Mouse (Mus musculus) thymus, adult 2 months (tissue): ENCODE results near the gene Fam222b.

Experiments
- CTCF ChIP-seq: fragments of 200-500 bp; IDR thresholded peaks from 2 replicates; pipeline ENCODE4 v1.5.1; 2012; ENCODE audit warnings: mild to moderate bottlenecking, control low read depth, low read length, moderate library complexity, borderline replicate concordance; ENCODE audit not compliant: control insufficient read depth, poor library complexity, insufficient read depth; ENCODE audit errors: extremely low read depth
- POLR2A ChIP-seq: fragments of 200-500 bp; IDR thresholded peaks from 2 replicates; pipeline ENCODE4 v1.6.1; 2012; ENCODE audit warnings: mild to moderate bottlenecking, low read length, control low read depth, moderate library complexity; ENCODE audit not compliant: control insufficient read depth, poor library complexity, insufficient read depth; ENCODE audit errors: extremely low read depth

GRCm38 (mm10) chr11:78152299-78153231 is 58.1 kb downstream of the Fam222b start:
- TF ChIP-seq CTCF = no peak
- no peak for TF ChIP-seq POLR2A
